Mouse (Mus musculus) lung, postnatal 36 days (tissue): ENCODE results near the gene Pigb.
A peak's percentile ranks its signal among the peaks of the same experiment; 100 is the strongest.

Experiments used
- DNase-seq: peaks from one replicate; pipeline ENCODE4 v3.0.0; 2022; ENCODE audit warnings: mixed read lengths

Gene Pigb

GRCm38 (mm10) chr9:72988706-72989105, 51.5 kb downstream of the Pigb start:
- no peak for DNase-seq

- DNase-seq, result no peak
These were observed 52.5 kb downstream of the Pigb start for GRCm38 (mm10) chr9:72987703-72988102.

GRCm38 (mm10) chr9:72985250-72986220, 54.6 kb downstream of the Pigb start, which contains the start of the genes Ccpg1os and Ccpg1:
Gene Ccpg1os, minus strand, starts transcription at chr9:72985382.
Gene Ccpg1, plus strand, starts transcription at chr9:72985429.
- peak; percentile 98 for DNase-seq

- no peak for DNase-seq
These were observed 57.1 kb downstream of the Pigb start for GRCm38 (mm10) chr9:72983066-72983465.

GRCm38 (mm10) chr9:72975242-72975641, 64.9 kb downstream of the Pigb start:
- DNase-seq, result no peak

GRCm38 (mm10) chr9:72974734-72975133, 65.4 kb downstream of the Pigb start:
- DNase-seq, result peak; percentile 44

- DNase-seq, result no peak
These were observed 67.2 kb downstream of the Pigb start for GRCm38 (mm10) chr9:72972984-72973383.

DNA sequence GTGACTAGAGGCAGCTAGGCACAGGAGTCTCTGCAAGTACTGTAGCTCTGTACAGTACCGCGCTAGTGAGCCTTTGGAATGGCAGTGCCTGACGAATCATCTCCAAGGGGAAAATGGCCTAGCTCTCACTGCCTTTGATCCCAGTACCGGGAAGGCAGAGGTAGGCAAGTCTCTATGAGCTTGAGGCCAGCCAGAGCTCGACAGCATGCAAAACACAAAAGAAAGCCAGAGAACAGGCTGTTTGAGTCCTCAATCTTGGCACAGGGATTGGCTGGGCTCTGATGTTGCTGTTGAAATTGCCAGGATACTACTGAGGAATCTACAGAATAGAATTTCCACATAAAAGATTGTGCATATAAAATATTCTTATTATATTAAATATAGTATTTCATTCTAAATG, 67.7 kb downstream of the Pigb start:
- no peak for DNase-seq

DNA sequence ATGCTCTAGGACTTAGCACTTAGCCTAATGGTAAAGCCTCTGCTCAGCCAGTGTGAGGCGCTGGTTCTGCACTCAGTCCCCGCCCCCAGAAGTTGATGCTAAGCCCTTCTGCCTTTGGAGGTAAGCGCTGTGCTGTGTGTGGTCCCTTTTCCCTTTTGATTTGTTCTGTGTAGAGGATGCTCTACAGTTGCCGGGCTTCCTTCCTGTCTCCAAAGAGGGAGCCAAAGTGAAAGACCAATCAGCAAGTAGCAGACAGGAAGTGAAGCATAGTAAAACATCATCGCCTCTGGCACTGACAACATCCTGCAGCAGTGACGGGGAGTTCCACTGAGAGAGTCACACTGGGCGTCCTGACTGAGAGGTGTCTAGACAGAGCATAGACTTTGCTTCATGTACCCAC, 70.3 kb downstream of the Pigb start:
- peak; percentile 50 for DNase-seq

GRCm38 (mm10) chr9:72968349-72969061, 71.7 kb downstream of the Pigb start:
- DNase-seq, result peak; percentile 74

GRCm38 (mm10) chr9:72961959-72962358, 78.2 kb downstream of the Pigb start:
- DNase-seq, result peak; percentile 44

DNA sequence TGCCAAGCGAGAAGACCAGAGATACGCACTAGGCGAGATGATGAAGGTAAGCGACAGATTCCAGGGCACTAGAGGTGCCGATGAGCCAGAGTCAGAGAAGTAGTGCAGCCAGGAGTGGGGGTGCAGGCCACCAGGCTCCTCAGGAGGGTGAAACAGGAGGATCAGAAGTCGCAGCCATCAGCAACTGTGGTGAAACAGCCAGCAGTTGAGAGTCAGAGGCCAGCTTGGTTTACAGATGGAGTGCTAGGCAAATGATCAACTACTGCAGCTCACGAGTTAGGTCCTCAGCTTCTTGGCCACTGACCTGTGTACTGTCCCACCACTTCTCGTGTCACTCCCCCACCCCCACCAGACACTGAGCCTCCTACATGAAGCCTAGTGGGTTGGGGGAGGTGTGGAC, 78.8 kb downstream of the Pigb start:
- DNase-seq, result no peak

DNA sequence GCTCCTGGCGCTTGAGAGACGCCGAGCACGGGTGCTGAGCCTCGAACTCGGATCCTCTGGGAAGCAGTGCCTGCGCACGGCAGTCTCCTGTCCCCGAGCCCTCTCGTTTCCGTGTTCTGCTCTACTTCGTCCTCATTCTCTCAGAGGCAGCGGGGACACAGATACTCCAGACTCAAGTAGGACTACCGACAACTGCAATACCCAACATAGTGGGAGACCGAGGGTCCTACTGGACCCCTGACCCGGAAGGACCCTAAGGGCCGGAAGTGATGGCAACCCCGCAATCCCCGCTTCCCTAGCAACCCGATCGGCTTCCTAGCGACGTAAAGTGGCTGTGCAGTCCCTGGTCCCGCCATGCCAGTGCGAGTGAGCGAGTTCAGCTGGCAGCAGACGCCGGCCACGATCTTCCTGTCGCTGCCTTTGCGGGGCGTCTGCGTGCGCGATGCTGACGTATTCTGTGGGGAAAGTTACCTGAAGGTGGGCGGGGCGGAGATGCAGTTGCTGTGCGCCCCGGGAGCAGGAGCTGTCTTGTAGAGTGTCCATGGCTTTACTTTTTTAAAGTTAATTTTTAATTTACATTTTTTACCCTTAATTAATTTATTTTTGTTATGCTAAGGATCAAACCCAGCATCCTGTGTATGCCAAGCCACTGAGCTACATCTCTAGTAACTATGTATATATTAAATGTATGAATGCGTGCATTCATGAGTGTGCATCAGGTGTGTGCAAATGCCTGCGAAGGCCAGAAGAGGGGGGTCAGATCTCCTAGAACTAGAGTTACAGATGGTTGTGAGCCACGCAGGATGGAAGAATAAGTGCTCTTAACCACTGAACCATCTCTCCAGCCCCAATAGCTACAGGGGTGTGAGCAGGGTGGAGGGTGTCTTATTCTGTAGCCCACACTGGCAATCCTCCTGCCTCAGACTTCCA, 81.4 kb downstream of the Pigb start, which contains the start of the genes Dyx1c1 and Gm44503:
TSS of gene Dyx1c1 (plus strand) at position 265 of the 930 bp plus-strand sequence.
TSS of gene Gm44503 (plus strand) at position 332 of the 930 bp plus-strand sequence.
- peak; percentile 88 for DNase-seq
